Mouse (Mus musculus) urinary bladder, postnatal 25 days (tissue): ENCODE data around the gene Olfr1316.

ENCODE experiments used
- DNase-seq: peaks from one replicate; pipeline ENCODE4 v3.0.0; 2022; ENCODE audit warnings: low spot score

The Olfr1316 gene

DNA sequence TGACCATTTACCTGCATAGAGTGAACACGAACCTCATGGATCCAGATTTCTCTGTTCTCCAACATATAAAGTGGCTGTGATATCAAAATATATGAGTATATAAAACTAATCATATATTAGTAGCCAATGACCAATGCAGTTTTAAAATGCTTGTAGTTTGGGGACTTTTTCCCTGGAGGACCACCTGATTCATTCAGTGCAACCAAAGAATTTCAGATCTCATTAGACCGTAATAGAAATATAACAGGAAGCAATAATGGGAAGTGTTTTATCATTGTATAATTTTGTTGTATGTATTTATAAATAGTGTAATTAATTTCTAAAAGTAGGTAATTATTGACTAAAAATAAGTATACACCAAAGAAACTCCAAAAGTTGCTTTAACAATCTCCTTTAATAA is at the start of gene Olfr1316:
TSS of gene Olfr1316 (minus strand) at position 101 of the 400 bp plus-strand sequence.
- no peak for DNase-seq

GRCm38 (mm10) chr2:112153898-112154297 is 19.1 kb upstream of the Olfr1316 start, which contains the start of gene Olfr1318:
Gene Olfr1318, plus strand, starts transcription at chr2:112154198.
- DNase-seq, result no peak

- DNase-seq, result no peak
Measured at GRCm38 (mm10) chr2:112140029-112140428, 5.3 kb upstream of the Olfr1316 start, which contains the start of gene Olfr1317. Gene Olfr1317, plus strand, starts transcription at chr2:112140329.

- no peak for DNase-seq
Measured at GRCm38 (mm10) chr2:112115340-112115739, 19.4 kb downstream of the Olfr1316 start, which contains the start of gene Olfr1315-ps1. Gene Olfr1315-ps1, minus strand, starts transcription at chr2:112115440.

DNA sequence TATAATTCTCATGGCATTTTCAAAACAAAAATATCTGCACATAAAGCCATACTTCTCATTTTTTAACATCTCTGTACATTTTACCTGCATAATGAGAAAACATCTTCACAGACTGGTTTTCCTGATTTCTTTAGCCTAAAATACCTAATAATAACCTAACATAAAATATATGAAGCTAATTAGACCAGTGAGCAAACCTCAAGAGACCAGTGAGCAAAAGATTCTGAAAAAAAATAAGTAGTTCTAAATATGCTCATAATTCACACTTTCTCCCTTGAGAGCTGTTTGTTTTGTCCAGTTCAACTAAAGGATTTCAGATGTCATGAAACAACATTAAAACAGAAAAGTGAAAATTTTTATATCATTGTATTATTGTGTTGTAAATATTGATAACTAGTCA is 38.1 kb downstream of the Olfr1316 start, which contains the start of gene Olfr1314:
TSS of gene Olfr1314 (minus strand) at position 101 of the 400 bp plus-strand sequence.
- no peak for DNase-seq

DNA sequence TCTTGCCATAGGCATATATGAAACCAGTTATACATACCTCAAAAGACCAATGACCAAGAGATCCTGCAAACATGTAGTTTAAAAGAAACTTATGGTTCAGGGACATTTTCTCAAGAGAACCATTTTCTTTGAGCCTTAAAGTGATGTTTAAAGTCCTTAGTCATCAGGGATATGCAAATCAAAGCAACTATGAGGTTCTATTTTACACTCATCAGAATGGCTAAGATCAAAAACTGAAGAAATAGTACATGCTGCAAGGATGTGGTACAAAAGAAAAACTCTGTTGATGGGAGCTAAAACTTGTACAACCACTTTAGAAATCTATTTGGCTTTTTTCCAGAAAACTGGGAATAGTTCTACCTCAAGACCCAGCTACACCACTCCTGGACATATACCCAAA is 57.0 kb downstream of the Olfr1316 start, which contains the start of gene Olfr1313:
TSS of gene Olfr1313 (minus strand) at position 101 of the 400 bp plus-strand sequence.
- no peak for DNase-seq
